ENCODE assay signal across 11 mouse cellular contexts in the genomic region with DNA sequence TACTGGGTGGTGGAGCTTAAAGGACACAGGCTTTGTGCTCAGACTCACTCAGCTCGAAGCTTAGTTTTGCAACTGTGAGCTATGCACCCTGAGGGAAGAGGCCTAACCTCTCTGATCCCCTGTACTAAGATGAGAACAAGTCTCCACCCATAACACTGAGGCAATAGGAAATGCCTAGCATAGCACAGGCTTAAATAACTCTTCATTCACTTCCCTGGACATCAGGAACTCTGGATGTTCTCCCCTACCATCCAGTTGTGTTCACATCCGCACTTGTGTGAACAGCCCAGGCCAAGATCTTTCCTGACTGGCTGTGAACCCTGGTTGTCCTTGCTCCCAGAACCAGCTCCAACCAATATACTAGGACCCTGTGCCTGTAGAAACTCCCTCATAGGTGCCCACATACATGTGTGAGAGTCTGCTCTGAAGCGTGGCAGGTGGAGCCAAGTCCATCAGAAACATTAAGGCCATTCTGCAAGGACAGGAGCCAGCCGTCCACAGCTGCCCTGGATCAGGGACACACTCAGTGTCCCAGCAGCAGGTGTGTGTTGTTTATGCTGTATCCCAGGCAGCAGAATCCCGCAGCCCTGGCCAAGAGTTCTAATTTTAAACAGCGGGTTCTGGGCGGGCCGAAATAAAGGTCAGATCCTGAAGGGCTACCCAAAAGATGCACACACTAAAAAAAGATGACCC.
DNase-seq lines count a peak whose midpoint lies in the region; ATAC-seq and TF ChIP-seq lines count a peak whose summit lies in the region.
"Had no signal": no experiment of that assay in that cellular context is flagged by ENCODE, and none has a peak within 500 bp of the region (broad histone marks: within the 10 kb centered on the region; RNA-seq: fewer than 3 reads in every experiment).

No protein-coding gene starts in this region.

- H3K9me3 ChIP-seq in kidney, embryonic 15.5 days (replicated peaks): peaks cover 13% of the 10 kb centered on the region
- peaks cover 16% of the 10 kb centered on the region for H3K9me3 ChIP-seq in heart, embryonic 14.5 days (ENCODE audit: control insufficient read depth, low read length)
- H3K9me3 ChIP-seq in hindbrain, embryonic 12.5 days (replicated peaks): peaks cover 15% of the 10 kb centered on the region; the same call in 1 of the 2 replicates

- H3K36me3 ChIP-seq in kidney, adult 2 months (ENCODE audit: control insufficient read depth, insufficient read depth, low read length): no peaks in the 10 kb centered on the region
- no peaks in the 10 kb centered on the region for H3K36me3 ChIP-seq in kidney, embryonic 15.5 days
- H3K36me3 ChIP-seq in heart, embryonic 14.5 days (ENCODE audit: control insufficient read depth, insufficient read depth, low read length): no peaks in the 10 kb centered on the region
- H3K36me3 ChIP-seq in hindbrain, embryonic 12.5 days: no peaks in the 10 kb centered on the region
- H3K36me3 ChIP-seq: lung, embryonic 15.5 days had no signal

- H3K4me2 ChIP-seq in kidney, embryonic 15.5 days: no peak overlapping the region
- peak overlapping the region; percentile 8; the same call in 1 of the 2 replicates for H3K4me2 ChIP-seq in heart, embryonic 14.5 days (ENCODE audit: low read length)
- no peak overlapping the region for H3K4me2 ChIP-seq in hindbrain, embryonic 12.5 days (replicated peaks)
- H3K4me2 ChIP-seq: lung, embryonic 15.5 days had no signal

- DNase-seq in kidney, adult 2 months: peak; percentile 73
- DNase-seq in gastrocnemius, adult 8-10 months (ENCODE audit: low spot score in 2 of 2): peak; percentile 84 to 88
- DNase-seq in lung, postnatal 10 days: peak; percentile 67
- no peak for DNase-seq in retina, embryonic 14.5 days (ENCODE audit: low spot score)
- no peak for DNase-seq in adrenal gland, postnatal 25 days
- DNase-seq: cerebellum, postnatal 36 days had no signal

- H3K27me3 ChIP-seq in kidney, adult 2 months (replicated peaks; ENCODE audit: control insufficient read depth, insufficient read depth, low read length): no peaks in the 10 kb centered on the region
- H3K27me3 ChIP-seq in kidney, embryonic 15.5 days: no peaks in the 10 kb centered on the region
- no peaks in the 10 kb centered on the region for H3K27me3 ChIP-seq in heart, embryonic 14.5 days (ENCODE audit: control insufficient read depth, insufficient read depth, low read length)
- H3K27me3 ChIP-seq in hindbrain, embryonic 12.5 days: no peaks in the 10 kb centered on the region
- H3K27me3 ChIP-seq: lung, embryonic 15.5 days had no signal

- 58% methylated on average over 8 of the region's 8 CpGs for WGBS in kidney, adult 2 months
- 80% methylated on average over 8 of the region's 8 CpGs for WGBS in kidney, embryonic 15.5 days
- 40% methylated on average over 8 of the region's 8 CpGs for WGBS in heart, embryonic 14.5 days
- WGBS in hindbrain, embryonic 12.5 days: 88% methylated on average over 8 of the region's 8 CpGs

- H3K27ac ChIP-seq in kidney, adult 2 months (ENCODE audit: insufficient read depth, low read depth, low read length): peak overlapping the region; percentile 70
- no peak overlapping the region for H3K27ac ChIP-seq in kidney, embryonic 15.5 days
- peak overlapping the region; percentile 42 to 85 for H3K27ac ChIP-seq in heart, embryonic 14.5 days (replicated peaks in 1 of 2; ENCODE audit: control insufficient read depth in 1 of 2, insufficient read depth in 1 of 2, low read depth in 2 of 2, low read length in 2 of 2)
- no peak overlapping the region for H3K27ac ChIP-seq in hindbrain, embryonic 12.5 days
- H3K27ac ChIP-seq: lung, embryonic 15.5 days had no signal

- TF ChIP-seq CTCF in kidney, adult 2 months (conservative IDR thresholded peaks at IDR 0.05; ENCODE audit: insufficient read depth, insufficient read length, low read depth, low read length): no peak

- peaks cover 15% of the 10 kb centered on the region for H3K4me1 ChIP-seq in kidney, adult 2 months (ENCODE audit: control insufficient read depth, insufficient read depth, low read length)
- no peaks in the 10 kb centered on the region for H3K4me1 ChIP-seq in kidney, embryonic 15.5 days
- peaks cover 31 to 44% of the 10 kb centered on the region in 2 experiments for H3K4me1 ChIP-seq in heart, embryonic 14.5 days (ENCODE audit: control insufficient read depth in 2 of 2, insufficient read depth in 2 of 2, low read length in 2 of 2)
- H3K4me1 ChIP-seq in hindbrain, embryonic 12.5 days: no peaks in the 10 kb centered on the region

- ATAC-seq in kidney, embryonic 15.5 days (replicated peaks; ENCODE audit: low FRiP score): no peak
- ATAC-seq in heart, embryonic 14.5 days (ENCODE audit: insufficient number of reproducible peaks, insufficient read depth, low FRiP score, low read depth): peak; percentile 37; the same call in 1 of the 2 replicates
- ATAC-seq in hindbrain, embryonic 12.5 days (ENCODE audit: low FRiP score): no peak

- no peak overlapping the region for H3K4me3 ChIP-seq in kidney, adult 2 months (ENCODE audit: insufficient read depth, low read depth, low read length)
- no peak overlapping the region for H3K4me3 ChIP-seq in kidney, embryonic 15.5 days (replicated peaks)
- H3K4me3 ChIP-seq in heart, embryonic 14.5 days (ENCODE audit: control insufficient read depth in 1 of 2, insufficient read depth in 1 of 2, low read depth in 1 of 2, low read length in 2 of 2): no peak overlapping the region
- no peak overlapping the region for H3K4me3 ChIP-seq in hindbrain, embryonic 12.5 days
- H3K4me3 ChIP-seq: erythroblast, embryonic 14.5 days; lung, embryonic 15.5 days had no signal

- no peak for TF ChIP-seq POLR2A in kidney, adult 2 months (IDR thresholded peaks at IDR 0.05; ENCODE audit: low read depth, low read length)

- no peak overlapping the region for H3K9ac ChIP-seq in kidney, embryonic 15.5 days
- H3K9ac ChIP-seq in heart, embryonic 14.5 days (ENCODE audit: low read length): peak overlapping the region; percentile 31; the same call in 1 of the 2 replicates
- no peak overlapping the region for H3K9ac ChIP-seq in hindbrain, embryonic 12.5 days
- H3K9ac ChIP-seq: lung, embryonic 15.5 days had no signal

Comparison
In these comparisons a context has a peak if more than half of its experiments do, and no peak if none do; other contexts are left out.
1. H3K27ac ChIP-seq: peak in kidney, adult 2 months (single experiment) and heart, embryonic 14.5 days (2 of 2); none in kidney, embryonic 15.5 days (single experiment) and hindbrain, embryonic 12.5 days (single experiment).
2. DNase-seq: peak in kidney, adult 2 months (single experiment), gastrocnemius, adult 8-10 months (2 of 2) and lung, postnatal 10 days (single experiment); none in retina, embryonic 14.5 days (single experiment) and adrenal gland, postnatal 25 days (single experiment).